Mouse (Mus musculus) left cerebral cortex, adult 9 months (tissue): Measurements from ENCODE around the gene Sez6.

Experiments used
- DNase-seq, 2 experiments: peaks; one replicate each; pipeline ENCODE4 v3.0.0; 2022; ENCODE audit warnings: low spot score in 2 of 2

Gene Sez6

GRCm38 (mm10) chr11:77981609-77982440 lies 51.2 kb downstream of the Sez6 start:
- peak; percentile 98 for DNase-seq

- DNase-seq = peak; percentile 100
These were observed 51.9 kb downstream of the Sez6 start, which contains the start of gene Phf12 for GRCm38 (mm10) chr11:77982441-77982905. Phf12 (plus strand) TSS chr11:77982754.

- peak; percentile 46 to 63 for DNase-seq
These were observed 52.8 kb downstream of the Sez6 start for GRCm38 (mm10) chr11:77983191-77983936.

GRCm38 (mm10) chr11:77983937-77984835 lies 53.6 kb downstream of the Sez6 start:
- peak in 1 of 2 experiments; percentile 49 for DNase-seq

- DNase-seq = peak in 1 of 2 experiments; percentile 49
These were observed 54.2 kb downstream of the Sez6 start for GRCm38 (mm10) chr11:77984836-77985231.

- DNase-seq = no peak
These were observed 55.0 kb downstream of the Sez6 start for GRCm38 (mm10) chr11:77985541-77986065.

GRCm38 (mm10) chr11:77989071-77989690 lies 58.6 kb downstream of the Sez6 start:
- no peak for DNase-seq

- no peak for DNase-seq
These were observed 65.0 kb downstream of the Sez6 start for GRCm38 (mm10) chr11:77995556-77995955.

GRCm38 (mm10) chr11:78006446-78006845 lies 75.8 kb downstream of the Sez6 start:
- DNase-seq = no peak

- DNase-seq = peak in 1 of 2 experiments; percentile 78
These were observed 89.1 kb downstream of the Sez6 start for GRCm38 (mm10) chr11:78019676-78020075.

GRCm38 (mm10) chr11:78023607-78024006 lies 93.0 kb downstream of the Sez6 start:
- no peak for DNase-seq
